24 mouse cellular contexts compared by ENCODE assay signal in genomic region chr3:158386848-158387247, GRCm38 (mm10).
"Had no signal": no experiment of that assay in that cellular context is flagged by ENCODE, and none has a peak within 500 bp of the region (broad histone marks: within the 10 kb centered on the region; RNA-seq: fewer than 3 reads in every experiment).

No protein-coding gene starts in this region.

- ATAC-seq: hindbrain, postnatal 0 days had no signal

- H3K4me2 ChIP-seq: heart, embryonic 11.5 days; heart, embryonic 13.5 days; heart, embryonic 15.5 days; hindbrain, embryonic 13.5 days; hindbrain, embryonic 15.5 days; limb, embryonic 12.5 days; liver, embryonic 11.5 days; liver, embryonic 13.5 days; liver, embryonic 15.5 days had no signal

- H3K9me3 ChIP-seq: heart, embryonic 13.5 days; heart, embryonic 15.5 days; hindbrain, embryonic 13.5 days; hindbrain, embryonic 15.5 days; limb, embryonic 10.5 days; limb, embryonic 12.5 days; liver, embryonic 13.5 days; liver, embryonic 15.5 days had no signal

- DNase-seq: gastrocnemius, postnatal 14 days; gastrocnemius, postnatal 36 days; heart, adult 11 months; heart, adult 2 months; heart, postnatal 14 days; heart, postnatal 36 days; kidney, adult 18-20 months; kidney, adult 8-10 months; kidney, postnatal 10 days; kidney, postnatal 25 days; kidney, postnatal 4 days; liver; liver, embryonic 13.5 days had no signal

- H3K36me3 ChIP-seq: heart, embryonic 13.5 days; heart, embryonic 15.5 days; hindbrain, embryonic 13.5 days; hindbrain, embryonic 15.5 days; limb, embryonic 10.5 days; limb, embryonic 12.5 days; liver, embryonic 13.5 days; liver, embryonic 15.5 days had no signal

- H3K4me1 ChIP-seq: heart, embryonic 13.5 days; heart, embryonic 15.5 days; hindbrain, embryonic 15.5 days; limb, embryonic 10.5 days; limb, embryonic 12.5 days; liver, embryonic 13.5 days; liver, embryonic 15.5 days had no signal

- H3K27me3 ChIP-seq: heart, embryonic 13.5 days; heart, embryonic 15.5 days; hindbrain, embryonic 13.5 days; hindbrain, embryonic 15.5 days; limb, embryonic 12.5 days; liver, embryonic 13.5 days; liver, embryonic 15.5 days had no signal

- H3K4me3 ChIP-seq: heart, adult 2 months; heart, embryonic 13.5 days; heart, embryonic 15.5 days; hindbrain, embryonic 13.5 days; hindbrain, embryonic 15.5 days; left cerebral cortex, adult 2 months; limb, embryonic 10.5 days; limb, embryonic 12.5 days; liver, embryonic 13.5 days; liver, embryonic 15.5 days had no signal

- H3K27ac ChIP-seq: heart, adult 2 months; heart, embryonic 13.5 days; heart, embryonic 15.5 days; hindbrain, embryonic 13.5 days; hindbrain, embryonic 15.5 days; hindbrain, postnatal 0 days; left cerebral cortex, adult 2 months; limb, embryonic 10.5 days; limb, embryonic 12.5 days; liver, embryonic 13.5 days; liver, embryonic 15.5 days had no signal

- H3K9ac ChIP-seq: heart, embryonic 13.5 days; heart, embryonic 15.5 days; hindbrain, embryonic 13.5 days; hindbrain, embryonic 15.5 days; limb, embryonic 12.5 days; liver, embryonic 13.5 days; liver, embryonic 15.5 days had no signal
